Mouse (Mus musculus): Measurements from ENCODE around the gene Stx18.

GRCm38 (mm10) chr5:38091966-38092304, 53.4 kb downstream of the Stx18 start:
- TF ChIP-seq POLR2A (IDR thresholded peaks at IDR 0.05; ENCODE audit: control insufficient read depth, extremely low read depth, insufficient read depth, low read length, poor library complexity): no peak
- no peak for TF ChIP-seq CTCF (IDR thresholded peaks at IDR 0.05; ENCODE audit: borderline replicate concordance, control insufficient read depth, extremely low read depth, insufficient read depth, low read length, poor library complexity)
